Mouse (Mus musculus): ENCODE data around the gene Efhd2. TPM values are rescaled to one million over a fixed set of nuclear protein-coding genes. Genes with fewer than 3 reads are reported as not detected.

The Efhd2 gene
- polyA plus RNA-seq (2012; rRNA removed) = 224 and 309 TPM in 2 replicates

GRCm38 (mm10) chr4:141874601-141875460, at the start of gene Efhd2:
Efhd2 (minus strand) TSS chr4:141874920.

GRCm38 (mm10) chr4:141845999-141846398, 28.7 kb downstream of the Efhd2 start, which contains the start of gene Ctrc:
Ctrc (minus strand) TSS chr4:141846359.

GRCm38 (mm10) chr4:141826060-141826459, 48.7 kb downstream of the Efhd2 start, which contains the start of gene Cela2a:
Cela2a (minus strand) TSS chr4:141826160.

Other genes with a start within 250 kb of the Efhd2 start
- 28.6 and 29.1 TPM in 2 replicates for gene Plekhm2, start 210.0 kb downstream of the Efhd2 start, polyA plus RNA-seq (2012; rRNA removed)
- 8.7 and 14.3 TPM in 2 replicates for gene Rsc1a1, start 189.3 kb downstream of the Efhd2 start, polyA plus RNA-seq (2012; rRNA removed)
- 17.2 and 20.5 TPM in 2 replicates for gene Ddi2, start 151.5 kb downstream of the Efhd2 start, polyA plus RNA-seq (2012; rRNA removed)
- 0.17 and 0.58 TPM in 2 replicates for gene Agmat, start 128.2 kb downstream of the Efhd2 start, polyA plus RNA-seq (2012; rRNA removed)
- 8.2 and 9.1 TPM in 2 replicates for gene Dnajc16, start 84.0 kb downstream of the Efhd2 start, polyA plus RNA-seq (2012; rRNA removed)
- gene Casp9, start 81.3 kb downstream of the Efhd2 start, polyA plus RNA-seq (2012; rRNA removed) = 21.1 and 22.4 TPM in 2 replicates
- 9.3 and 11,101 TPM in 2 replicates for gene Cela2a, start 48.8 kb downstream of the Efhd2 start, polyA plus RNA-seq (2012; rRNA removed)
- 0.84 and 1,055 TPM in 2 replicates for gene Ctrc, start 28.6 kb downstream of the Efhd2 start, polyA plus RNA-seq (2012; rRNA removed)
- gene Fhad1, start 140.2 kb upstream of the Efhd2 start, polyA plus RNA-seq (2012; rRNA removed) = 0.44 and 1.6 TPM in 2 replicates
- gene Tmem51, start 209.4 kb upstream of the Efhd2 start, polyA plus RNA-seq (2012; rRNA removed) = 28.3 and 32.7 TPM in 2 replicates